Mouse (Mus musculus): ENCODE results near the gene Neu1. TPM values are rescaled to one million over a fixed set of nuclear protein-coding genes. Genes with fewer than 3 reads are reported as not detected.

Neu1 gene
- polyA plus RNA-seq, 2 experiments, result 9.7 to 10.1 TPM

GRCm38 (mm10) chr17:34916316-34916715, 14.7 kb upstream of the Neu1 start:
- Histone ChIP-seq H3K27me3 (ENCODE audit: control insufficient read depth, insufficient read depth, low read length) (no peaks in the 10 kb centered on the region), H3K9ac (replicated peaks) (no peak overlapping the region), H3K4me1 (replicated peaks; ENCODE audit: control insufficient read depth in 2 of 2, insufficient read depth in 2 of 2, low read length in 1 of 2) (0 out of 4 replicates have a peak, but pooled peaks cover 0 to 3% of the 10 kb centered on the region in 2 experiments), H3K4me3 (ENCODE audit: insufficient read depth in 1 of 2, low read depth in 2 of 2, low read length in 2 of 2) (no peak overlapping the region), H3K27ac (no peak overlapping the region), H3K4me2 (ENCODE audit: low read depth) (no peak overlapping the region), H3K36me3 (replicated peaks; ENCODE audit: control insufficient read depth, insufficient read depth, low read depth) (peaks cover 5% of the 10 kb centered on the region), H3K9me3 (ENCODE audit: control insufficient read depth, low read length) (no peaks in the 10 kb centered on the region)
- ATAC-seq (ENCODE audit: insufficient read depth), result no peak
- 68% methylated on average over 5 of the region's 5 CpGs for WGBS (ENCODE audit: insufficient replicate concordance)
- DNase-seq (ENCODE audit: low read depth in 3 of 3, low spot score in 3 of 3), result no peak
- TF ChIP-seq EP300 (IDR thresholded peaks at IDR 0.05; ENCODE audit: low read depth), result no peak
- TF ChIP-seq CTCF (IDR thresholded peaks at IDR 0.05; ENCODE audit: low read depth), result no peak

GRCm38 (mm10) chr17:34917188-34917587, 13.9 kb upstream of the Neu1 start:
- H3K4me3 ChIP-seq (ENCODE audit: insufficient read depth in 1 of 2, low read depth in 2 of 2, low read length in 2 of 2), result no peak overlapping the region
- H3K27ac ChIP-seq, result no peak overlapping the region
- 56% methylated on average over 9 of the region's 9 CpGs for WGBS (ENCODE audit: insufficient replicate concordance)
- TF ChIP-seq EP300 (IDR thresholded peaks at IDR 0.05; ENCODE audit: low read depth) (no peak), CTCF (IDR thresholded peaks at IDR 0.05; ENCODE audit: low read depth) (no peak)
- 0 out of 4 replicates have a peak, but pooled peaks cover 0 to 3% of the 10 kb centered on the region in 2 experiments for H3K4me1 ChIP-seq (replicated peaks; ENCODE audit: control insufficient read depth in 2 of 2, insufficient read depth in 2 of 2, low read length in 1 of 2)
- no peak overlapping the region for H3K4me2 ChIP-seq (ENCODE audit: low read depth)
- DNase-seq (ENCODE audit: low read depth in 3 of 3, low spot score in 3 of 3) (no peak), ATAC-seq (ENCODE audit: insufficient read depth) (no peak)
- H3K36me3 ChIP-seq (replicated peaks; ENCODE audit: control insufficient read depth, insufficient read depth, low read depth), result peaks cover 5% of the 10 kb centered on the region
- no peak overlapping the region for H3K9ac ChIP-seq (replicated peaks)
- no peaks in the 10 kb centered on the region for H3K27me3 ChIP-seq (ENCODE audit: control insufficient read depth, insufficient read depth, low read length)
- H3K9me3 ChIP-seq (ENCODE audit: control insufficient read depth, low read length), result no peaks in the 10 kb centered on the region

- 44% methylated on average over 6 of the region's 6 CpGs for WGBS (ENCODE audit: insufficient replicate concordance)
- Histone ChIP-seq H3K36me3 (replicated peaks; ENCODE audit: control insufficient read depth, insufficient read depth, low read depth) (no peaks in the 10 kb centered on the region), H3K27me3 (ENCODE audit: control insufficient read depth, insufficient read depth, low read length) (no peaks in the 10 kb centered on the region), H3K4me1 (replicated peaks; ENCODE audit: control insufficient read depth in 2 of 2, insufficient read depth in 2 of 2, low read length in 1 of 2) (0 out of 4 replicates have a peak, but pooled peaks cover 0 to 2% of the 10 kb centered on the region in 2 experiments), H3K9me3 (ENCODE audit: control insufficient read depth, low read length) (no peaks in the 10 kb centered on the region), H3K4me3 (ENCODE audit: insufficient read depth in 1 of 2, low read depth in 2 of 2, low read length in 2 of 2) (no peak overlapping the region), H3K9ac (replicated peaks) (no peak overlapping the region), H3K27ac (no peak overlapping the region), H3K4me2 (ENCODE audit: low read depth) (no peak overlapping the region)
- no peak for DNase-seq (ENCODE audit: low read depth in 3 of 3, low spot score in 3 of 3)
- no peak for TF ChIP-seq EP300 (IDR thresholded peaks at IDR 0.05; ENCODE audit: low read depth)
- peak; percentile 53 for TF ChIP-seq CTCF (IDR thresholded peaks at IDR 0.05; ENCODE audit: low read depth)
- no peak for ATAC-seq (ENCODE audit: insufficient read depth)
Observed at GRCm38 (mm10) chr17:34922939-34923338, 8.1 kb upstream of the Neu1 start.

- WGBS (ENCODE audit: insufficient replicate concordance), result 74% methylated on average over 5 of the region's 5 CpGs
- TF ChIP-seq CTCF (IDR thresholded peaks at IDR 0.05; ENCODE audit: low read depth), result no peak
- no peak for TF ChIP-seq EP300 (IDR thresholded peaks at IDR 0.05; ENCODE audit: low read depth)
- DNase-seq (ENCODE audit: low read depth in 3 of 3, low spot score in 3 of 3) (no peak), ATAC-seq (ENCODE audit: insufficient read depth) (no peak)
- H3K27ac ChIP-seq, result no peak overlapping the region
- H3K9me3 ChIP-seq (ENCODE audit: control insufficient read depth, low read length), result no peaks in the 10 kb centered on the region
- no peak overlapping the region for H3K4me2 ChIP-seq (ENCODE audit: low read depth)
- H3K9ac ChIP-seq (replicated peaks), result no peak overlapping the region
- H3K36me3 ChIP-seq (replicated peaks; ENCODE audit: control insufficient read depth, insufficient read depth, low read depth), result no peaks in the 10 kb centered on the region
- H3K27me3 ChIP-seq (ENCODE audit: control insufficient read depth, insufficient read depth, low read length), result no peaks in the 10 kb centered on the region
- H3K4me3 ChIP-seq (ENCODE audit: insufficient read depth in 1 of 2, low read depth in 2 of 2, low read length in 2 of 2), result no peak overlapping the region
- 0 out of 4 replicates have a peak, but pooled peaks cover 0 to 2% of the 10 kb centered on the region in 2 experiments for H3K4me1 ChIP-seq (replicated peaks; ENCODE audit: control insufficient read depth in 2 of 2, insufficient read depth in 2 of 2, low read length in 1 of 2)
Observed at GRCm38 (mm10) chr17:34924258-34924657, 6.8 kb upstream of the Neu1 start.

- no peak overlapping the region for H3K4me3 ChIP-seq (ENCODE audit: insufficient read depth in 1 of 2, low read depth in 2 of 2, low read length in 2 of 2)
- no peak for TF ChIP-seq CTCF (IDR thresholded peaks at IDR 0.05; ENCODE audit: low read depth)
- TF ChIP-seq EP300 (IDR thresholded peaks at IDR 0.05; ENCODE audit: low read depth), result no peak
- H3K4me2 ChIP-seq (ENCODE audit: low read depth), result no peak overlapping the region
- no peaks in the 10 kb centered on the region for H3K9me3 ChIP-seq (ENCODE audit: control insufficient read depth, low read length)
- H3K9ac ChIP-seq (replicated peaks), result no peak overlapping the region
- 75% methylated on average over 18 of the region's 18 CpGs for WGBS (ENCODE audit: insufficient replicate concordance)
- H3K4me1 ChIP-seq (replicated peaks; ENCODE audit: control insufficient read depth in 2 of 2, insufficient read depth in 2 of 2, low read length in 1 of 2), result peaks cover under 1 to 7% of the 10 kb centered on the region in 2 experiments; a peak in 3 of 4 replicates
- ATAC-seq (ENCODE audit: insufficient read depth) (no peak), DNase-seq (ENCODE audit: low read depth in 3 of 3, low spot score in 3 of 3) (no peak)
- no peaks in the 10 kb centered on the region for H3K27me3 ChIP-seq (ENCODE audit: control insufficient read depth, insufficient read depth, low read length)
- no peaks in the 10 kb centered on the region for H3K36me3 ChIP-seq (replicated peaks; ENCODE audit: control insufficient read depth, insufficient read depth, low read depth)
- no peak overlapping the region for H3K27ac ChIP-seq
Observed at GRCm38 (mm10) chr17:34927306-34928019, 3.6 kb upstream of the Neu1 start.

All from liver, embryonic 14.5 days (tissue).